Mouse (Mus musculus) retina, postnatal 1 day (tissue): ENCODE measurements at regions not wholly inside any gene's neighbourhood (a gene's known extent, or its start where the extent isn't known, plus 50 kb on each side); places are given as distances from the start of the nearest gene placed in this dataset.

Source experiments
- DNase-seq: peaks from one replicate; pipeline ENCODE4 v3.0.0-alpha.2; 2012

DNA sequence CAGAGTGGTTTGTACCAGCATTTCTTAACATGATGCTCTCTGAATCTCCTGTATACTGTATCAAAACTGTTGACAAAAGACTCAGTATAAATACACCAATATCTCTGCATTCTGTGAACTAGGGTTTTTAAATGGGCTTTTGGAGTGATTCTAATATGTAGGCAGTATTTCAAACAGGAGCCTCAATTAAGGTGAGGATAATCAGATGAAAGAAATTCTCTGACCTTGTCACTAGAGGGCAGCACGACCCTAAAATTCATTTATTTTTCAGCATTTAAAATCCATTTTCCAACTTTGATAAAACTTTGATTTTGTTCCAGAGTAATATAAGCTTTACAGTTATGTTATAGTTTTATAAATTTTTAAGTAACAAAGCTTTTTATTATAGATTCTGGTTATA is 114.5 kb downstream of the Rfx6 start:
- DNase-seq, result peak; percentile 30

DNA sequence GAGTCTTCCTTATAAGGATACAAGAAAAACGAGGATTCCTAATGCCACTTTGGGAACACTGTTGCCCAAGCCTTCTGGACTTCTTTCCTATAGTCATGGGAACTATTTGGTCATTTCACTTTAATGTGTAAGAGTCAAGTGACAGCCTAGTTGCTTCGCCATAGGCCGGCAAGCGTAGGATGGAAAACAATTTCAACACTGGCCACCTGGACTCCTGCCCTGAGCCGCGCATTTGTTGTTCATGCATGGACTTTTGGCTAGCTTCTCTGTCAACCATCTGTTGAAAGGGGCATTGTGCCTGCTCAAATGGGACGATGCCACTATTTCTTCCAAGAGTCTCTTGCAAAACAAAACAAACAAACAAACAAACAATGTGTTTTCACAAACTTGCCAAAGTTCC is 116.3 kb downstream of the Rfx6 start:
- DNase-seq, result no peak

DNA sequence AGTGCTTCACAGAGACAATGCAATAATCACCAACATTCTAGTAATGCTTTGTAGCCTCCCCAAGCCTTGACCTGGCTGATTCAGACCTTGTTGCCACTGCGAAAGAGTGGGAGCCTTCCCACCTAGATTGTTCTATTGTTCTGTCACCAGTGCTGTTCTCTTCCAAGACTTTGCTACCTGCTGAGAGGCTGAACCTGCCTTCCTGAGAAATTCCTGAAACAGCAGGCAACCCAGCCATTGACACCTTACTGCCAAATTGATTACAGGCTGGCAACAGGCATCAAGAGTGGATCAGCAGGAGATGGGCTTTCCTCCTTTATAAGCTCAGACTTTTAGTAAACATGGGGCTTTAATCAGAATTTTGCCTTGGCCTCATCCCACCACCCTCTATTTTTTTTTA is 139.1 kb downstream of the Rfx6 start:
- no peak for DNase-seq

DNA sequence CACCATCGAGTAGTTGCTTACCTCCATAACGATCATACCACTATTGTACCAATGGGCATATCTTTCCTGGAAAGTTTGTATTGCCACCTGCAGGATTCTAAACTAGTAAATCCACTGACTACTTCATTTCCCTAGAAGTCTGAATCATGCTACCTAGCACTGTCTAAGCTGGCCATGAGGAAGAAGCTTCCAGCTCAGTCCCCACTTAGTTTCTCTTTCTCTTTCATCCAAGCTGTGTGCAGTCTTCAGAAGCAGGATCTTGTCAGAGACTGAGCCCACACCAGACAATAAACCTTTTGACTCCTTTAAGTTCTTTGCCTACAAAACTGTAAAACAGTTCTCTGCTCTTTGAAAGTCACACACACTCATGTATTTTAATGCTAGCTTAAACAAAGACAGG is 146.3 kb downstream of the Rfx6 start:
- DNase-seq, result no peak

DNA sequence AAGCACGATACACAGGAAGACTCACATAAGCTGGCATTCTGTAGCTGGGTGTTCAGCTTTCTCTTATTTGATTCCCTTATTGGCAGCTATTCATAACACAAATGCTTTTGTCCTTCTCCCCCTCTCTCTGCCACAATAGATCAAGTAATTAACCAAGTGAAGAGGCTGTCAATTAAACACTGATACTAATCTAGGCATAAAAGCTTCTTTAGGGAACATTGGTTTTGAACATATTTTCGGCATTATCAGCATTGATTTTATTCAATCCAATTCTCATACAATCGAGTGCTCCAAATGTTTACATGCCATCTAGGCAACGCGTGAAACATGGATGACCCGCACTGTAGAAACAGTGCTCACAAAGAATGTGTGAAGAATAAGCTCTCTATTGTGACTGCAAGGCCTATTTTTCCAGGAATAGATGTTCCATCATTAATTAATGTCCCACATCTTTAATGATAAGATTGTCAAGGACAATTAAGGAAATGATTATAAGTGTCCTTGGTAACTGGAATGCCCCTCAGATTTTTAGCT is 148.9 kb downstream of the Rfx6 start:
- DNase-seq, result peak; percentile 91

DNA sequence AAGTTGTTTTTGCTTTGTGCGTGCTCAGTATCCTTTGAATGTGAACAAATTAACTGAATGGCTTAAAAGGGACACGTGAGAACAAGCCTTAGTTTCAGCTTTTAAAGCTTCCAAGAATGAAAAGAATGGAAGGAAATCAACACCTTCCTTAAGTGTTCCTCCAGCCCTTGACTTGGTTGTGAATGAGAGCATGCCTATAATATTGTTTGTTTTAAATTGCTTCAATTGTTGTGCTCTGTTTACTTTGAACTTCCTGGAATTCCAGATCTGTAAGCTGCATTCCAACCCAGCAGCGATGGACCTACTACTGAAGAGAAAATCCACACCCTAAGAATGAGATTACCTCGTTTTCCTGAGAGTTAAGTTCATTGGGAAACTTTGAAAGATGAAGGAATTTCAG is 154.9 kb downstream of the Rfx6 start:
- DNase-seq, result no peak

DNA sequence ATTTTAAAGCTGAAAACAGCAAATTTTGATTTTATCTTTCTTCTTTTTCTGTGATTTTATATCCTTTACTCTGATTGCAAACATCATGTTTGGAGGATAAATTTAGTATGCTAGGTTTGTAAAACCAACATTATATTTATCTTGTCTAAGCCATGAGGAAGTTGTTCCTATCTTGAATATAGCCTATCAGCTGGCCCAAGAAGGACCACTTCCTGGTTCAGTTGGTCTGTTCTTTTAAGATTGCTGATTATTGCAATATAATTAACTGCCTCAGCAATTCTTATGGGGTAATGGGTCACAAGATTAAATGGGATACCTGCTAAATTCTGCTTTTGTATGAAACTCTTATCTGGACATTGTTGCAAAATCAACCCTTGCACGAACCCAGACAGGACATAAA is 165.5 kb downstream of the Rfx6 start:
- DNase-seq, result no peak

DNA sequence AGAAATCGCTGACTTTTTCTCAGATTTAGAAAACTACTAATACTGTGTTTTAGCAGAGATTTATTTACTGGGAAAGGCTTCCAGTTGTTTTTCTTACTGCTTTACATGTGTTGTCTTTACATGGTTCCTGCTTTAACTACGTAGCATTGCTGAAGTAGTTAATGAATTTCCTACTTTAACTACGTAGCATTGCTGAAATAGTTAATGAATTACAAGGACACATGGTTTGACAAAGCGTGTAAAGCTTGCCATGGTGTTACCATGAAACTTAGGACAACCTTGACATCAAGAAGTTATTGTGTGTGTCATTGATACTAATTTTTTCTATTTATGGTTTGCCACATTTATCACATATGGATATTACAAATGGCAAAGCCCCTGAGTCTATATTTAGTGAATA is 168.7 kb downstream of the Rfx6 start:
- no peak for DNase-seq

DNA sequence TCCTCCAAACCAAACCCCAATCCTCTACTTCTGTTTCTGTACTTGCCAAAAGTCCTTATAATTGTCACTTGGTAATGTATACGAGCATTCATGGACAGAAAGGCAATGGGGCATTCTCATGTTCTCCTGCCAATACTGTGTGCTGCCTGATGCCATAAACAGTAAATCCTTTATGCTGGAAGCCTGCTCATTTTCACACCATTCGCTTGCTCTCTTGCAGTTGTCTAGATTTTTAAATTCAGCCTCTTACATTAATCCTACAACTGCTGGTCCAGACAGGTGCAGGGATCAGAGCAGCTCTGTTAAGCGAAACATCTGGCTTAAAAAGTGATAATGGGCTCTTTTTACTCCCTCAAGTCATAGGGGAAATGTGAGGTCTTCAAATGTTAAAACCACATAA is 152.9 kb upstream of the Vgll2 start:
- no peak for DNase-seq

DNA sequence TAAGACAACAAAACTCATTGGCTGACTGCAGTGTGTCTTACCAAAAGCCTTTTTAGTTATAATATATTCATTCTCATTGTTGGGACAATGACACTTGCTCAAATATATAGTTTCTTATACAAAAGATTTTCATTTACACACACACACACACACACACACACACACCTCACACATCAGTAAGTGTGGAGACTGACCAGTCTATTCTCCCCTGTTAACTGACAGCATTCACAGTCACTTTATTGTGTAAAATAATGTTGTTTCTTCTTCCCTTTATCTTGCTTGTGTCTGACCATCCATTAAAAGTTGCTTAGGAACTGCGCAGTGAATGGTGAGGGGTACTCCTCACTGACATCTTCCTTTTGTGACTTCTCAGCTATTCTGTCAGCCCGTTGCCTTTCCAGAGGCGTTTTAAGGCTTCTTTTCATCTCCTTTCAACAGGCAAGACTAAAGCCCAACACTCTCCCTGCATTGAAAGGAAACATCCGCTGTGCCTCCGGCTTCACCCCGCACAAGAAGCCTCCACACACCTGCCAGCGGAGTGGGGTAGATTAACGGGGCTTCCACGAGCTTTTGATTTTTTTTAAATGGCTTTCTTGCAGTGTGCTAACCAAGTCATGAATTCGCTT is 111.1 kb upstream of the Vgll2 start:
- DNase-seq, result peak; percentile 2

DNA sequence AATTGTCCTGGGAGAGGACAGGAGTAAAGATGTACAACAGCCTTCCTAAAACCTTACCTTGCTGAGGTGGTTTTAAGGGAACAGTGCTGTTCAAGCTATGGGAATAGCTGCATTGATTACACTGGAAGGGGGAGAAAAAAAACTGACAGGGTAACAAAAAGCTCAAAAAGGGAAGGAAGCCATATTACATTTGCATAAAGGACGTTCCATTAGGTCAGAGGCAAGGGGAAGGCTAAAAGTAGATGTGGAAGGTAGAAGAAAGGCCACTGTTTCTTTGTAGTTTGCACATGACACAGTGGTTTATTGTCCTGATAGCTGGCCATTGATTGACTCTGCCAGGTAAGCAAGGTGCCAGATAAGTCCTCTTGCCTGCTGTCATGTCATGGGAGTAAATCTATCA is 110.2 kb upstream of the Vgll2 start:
- no peak for DNase-seq

DNA sequence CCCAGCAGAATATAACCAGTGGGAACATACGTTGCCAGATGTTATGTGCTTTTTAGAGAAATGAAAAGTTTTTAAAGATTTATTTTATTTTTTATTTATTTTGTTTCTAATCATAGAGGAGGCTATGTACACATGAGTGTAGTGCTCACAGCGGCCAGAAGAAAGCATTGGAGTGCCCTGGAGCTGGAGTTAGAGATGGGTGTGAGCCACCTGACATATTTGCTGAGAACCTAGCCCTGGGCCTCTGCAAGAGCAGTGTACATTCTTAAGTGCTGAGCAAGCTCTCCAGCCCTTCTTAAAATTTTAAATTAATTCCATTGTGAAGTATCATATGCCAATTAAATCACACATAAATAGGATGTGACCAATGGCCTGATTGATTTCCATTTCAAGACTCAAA is 95.7 kb upstream of the Vgll2 start:
- DNase-seq, result no peak

DNA sequence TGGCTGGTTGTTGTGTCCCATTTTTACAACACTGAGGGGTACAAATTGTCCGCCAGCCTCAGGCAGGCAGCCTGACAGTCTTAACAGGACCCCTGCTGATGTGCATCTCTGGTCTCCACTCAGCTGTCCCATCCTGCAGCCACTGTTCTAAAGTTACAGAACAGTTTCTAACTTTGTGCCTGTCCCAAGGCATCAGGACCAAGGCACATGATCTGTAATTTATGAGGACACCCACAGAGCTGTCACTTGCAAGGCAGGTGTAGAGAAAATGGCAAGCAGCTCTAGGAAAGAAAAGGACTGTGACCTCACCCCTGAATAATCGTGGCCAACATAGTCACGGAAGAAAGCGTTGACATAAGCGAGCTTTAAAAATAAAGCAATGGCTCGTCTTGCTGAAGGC is 93.0 kb upstream of the Vgll2 start:
- no peak for DNase-seq

DNA sequence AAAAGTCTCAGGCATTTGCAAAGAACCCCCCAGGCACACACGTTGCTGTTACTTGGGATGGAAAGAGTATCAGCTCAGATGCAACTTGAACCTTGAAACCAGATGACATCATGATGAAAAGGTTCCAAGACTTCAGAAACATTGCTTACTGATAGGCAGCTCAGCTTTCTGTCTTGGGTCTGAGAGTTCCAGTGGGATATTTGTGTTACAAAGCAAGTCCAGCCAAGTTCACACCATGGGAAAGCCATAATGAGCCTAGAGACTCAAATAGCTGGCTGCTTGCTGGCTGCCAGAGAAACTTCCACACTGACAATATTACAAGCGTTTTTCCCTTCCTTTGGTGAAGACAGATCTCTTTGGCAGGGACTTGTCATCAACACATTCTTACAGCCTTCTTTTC is 92.0 kb upstream of the Vgll2 start:
- DNase-seq, result no peak

DNA sequence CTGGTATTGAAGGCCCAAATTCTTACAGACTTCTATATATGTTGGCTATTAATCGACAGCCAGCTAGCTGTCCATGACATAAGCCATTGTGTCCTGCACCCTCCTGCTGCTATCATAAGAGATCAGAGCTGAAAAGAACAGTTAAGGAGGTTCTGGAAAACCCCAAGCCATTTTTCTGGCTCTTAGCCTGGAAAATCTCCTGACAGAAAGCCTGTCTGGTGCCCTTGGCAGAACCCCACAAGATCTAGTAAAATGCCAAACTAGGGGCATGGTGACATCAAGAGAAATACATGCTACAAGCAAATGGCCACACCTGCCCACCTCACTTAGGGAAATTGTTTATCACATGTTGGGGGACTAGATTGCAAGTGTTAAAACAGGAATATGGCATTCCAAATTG is 91.6 kb upstream of the Vgll2 start:
- DNase-seq, result no peak

DNA sequence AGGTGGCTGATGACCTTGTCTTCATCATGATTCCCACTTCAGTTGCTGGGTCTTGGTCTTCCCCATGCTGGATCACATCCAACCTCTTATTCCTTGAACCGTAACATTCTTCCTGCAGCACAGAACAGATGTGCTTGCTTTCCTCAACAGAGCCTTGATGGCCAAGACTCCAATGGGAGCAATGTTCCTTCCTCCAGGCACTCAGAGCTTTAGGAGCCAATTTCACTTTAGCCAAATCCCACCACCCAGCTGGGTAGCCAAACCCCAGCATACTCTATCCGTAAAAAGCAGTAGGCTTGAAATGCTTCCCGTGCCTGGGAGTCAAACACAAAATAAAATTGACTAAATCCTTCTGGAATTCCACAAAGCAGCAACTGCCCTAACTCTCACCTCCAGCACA is 86.8 kb upstream of the Vgll2 start:
- no peak for DNase-seq

DNA sequence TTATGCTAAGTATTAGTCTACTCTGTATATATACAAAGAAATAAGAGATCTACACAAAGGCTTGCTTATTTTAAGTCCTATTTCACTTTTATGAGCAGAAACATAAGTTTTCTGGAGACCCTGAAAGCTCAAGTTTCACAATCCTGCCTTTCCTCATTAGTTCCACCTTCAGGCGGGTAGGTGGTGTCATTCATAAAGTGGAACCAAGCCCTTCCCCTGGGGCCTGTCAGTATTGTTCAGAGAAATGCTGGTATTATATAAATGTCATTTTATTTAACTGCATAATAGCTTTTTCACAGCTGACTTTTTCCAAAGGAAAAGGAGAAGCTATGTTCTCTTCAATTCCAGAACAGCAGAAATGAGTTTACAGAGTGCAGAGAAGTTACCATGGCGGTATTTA is 81.1 kb upstream of the Vgll2 start:
- no peak for DNase-seq

DNA sequence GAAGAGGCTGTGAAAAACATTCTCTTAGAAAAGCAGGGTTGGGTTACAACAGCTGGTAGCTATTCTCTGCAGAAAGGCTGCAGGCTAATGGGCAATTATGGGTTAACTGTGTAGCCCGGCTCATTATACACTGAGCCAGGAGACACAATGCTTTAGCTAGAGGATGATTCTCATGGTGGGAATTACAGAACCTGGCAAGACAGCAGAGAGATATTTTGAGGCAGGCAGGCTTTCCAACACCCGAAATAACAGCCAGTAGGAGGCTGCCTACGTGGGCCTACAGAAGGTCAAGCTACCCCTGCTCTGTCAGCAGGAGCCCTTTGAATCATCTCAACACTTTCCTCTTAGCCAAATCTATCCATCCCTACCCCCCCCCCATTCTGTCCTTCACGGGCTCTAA is 76.6 kb upstream of the Vgll2 start:
- peak; percentile 4 for DNase-seq

DNA sequence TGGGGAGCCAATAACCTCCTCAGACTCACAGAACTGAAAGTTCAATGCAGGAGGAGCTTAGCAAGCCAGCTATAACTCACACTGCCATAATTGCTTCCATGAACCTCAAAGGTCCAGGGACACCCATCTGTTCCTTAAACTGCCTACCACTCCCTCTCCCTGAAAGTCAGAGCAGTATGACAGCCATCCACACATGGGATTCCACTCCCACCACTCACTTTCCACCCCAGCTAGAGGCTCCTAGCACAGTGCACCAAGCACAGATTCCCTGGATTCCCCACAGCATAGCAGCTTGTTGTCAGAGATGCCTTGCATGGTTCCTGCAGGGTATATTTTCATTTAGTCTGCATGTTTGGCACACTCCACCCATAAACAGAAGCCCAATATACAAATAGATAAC is 76.1 kb upstream of the Vgll2 start:
- DNase-seq, result no peak

DNA sequence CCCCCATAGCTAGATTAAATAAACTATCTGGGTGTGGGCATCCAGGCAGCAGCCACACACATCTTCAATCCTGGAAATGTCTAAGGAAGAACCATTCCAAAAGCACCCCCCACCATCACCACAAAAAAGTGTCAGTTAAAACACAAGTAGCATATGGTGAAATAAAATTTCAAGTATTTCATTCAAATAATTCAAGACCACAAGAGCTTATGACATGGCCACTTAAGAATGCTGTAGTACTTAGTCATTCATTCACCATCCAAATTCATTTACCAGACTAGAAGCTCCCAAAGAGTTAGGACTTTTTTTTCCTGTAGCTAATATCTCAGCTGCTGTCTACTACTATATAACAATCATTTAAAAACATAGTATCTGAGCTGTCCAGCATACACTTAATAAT is 75.4 kb upstream of the Vgll2 start:
- no peak for DNase-seq

DNA sequence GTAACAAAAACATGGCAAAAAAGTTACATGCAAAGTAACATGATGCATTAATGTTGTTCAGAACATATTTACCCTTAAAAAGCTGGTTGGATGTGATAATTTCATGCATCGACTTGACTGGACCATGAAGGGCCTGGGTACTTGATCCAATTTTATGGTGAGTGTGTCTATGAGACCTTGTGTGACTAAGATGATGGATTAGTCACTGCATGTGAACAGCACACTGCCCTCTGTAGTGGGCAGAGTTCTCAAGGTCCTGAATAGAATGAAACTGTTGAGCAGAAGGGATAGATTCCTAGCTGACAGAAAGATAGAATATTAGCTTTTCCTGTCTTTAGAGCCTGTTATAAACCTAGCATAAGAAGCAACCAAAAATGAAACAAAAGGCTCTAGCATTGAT is 72.3 kb upstream of the Vgll2 start:
- DNase-seq, result no peak

DNA sequence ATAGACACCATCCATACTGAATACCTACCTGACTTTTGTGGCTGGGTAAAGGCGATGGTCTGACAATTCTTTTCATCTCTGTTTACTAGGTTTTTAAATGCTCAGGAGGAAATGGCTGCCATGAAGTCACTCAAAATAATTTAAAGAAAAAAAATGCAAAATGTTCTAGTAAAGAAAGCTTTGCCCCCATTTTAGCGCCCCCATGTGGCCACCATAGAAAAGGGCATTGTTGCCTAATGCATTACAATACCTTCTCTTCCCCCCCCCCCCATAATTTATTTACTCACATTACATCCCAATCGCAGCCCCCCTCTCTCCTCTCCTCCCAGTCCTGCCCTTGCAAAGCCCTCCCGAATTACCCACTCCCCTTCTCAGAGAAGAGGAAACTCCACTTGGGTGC is 70.3 kb upstream of the Vgll2 start:
- no peak for DNase-seq

DNA sequence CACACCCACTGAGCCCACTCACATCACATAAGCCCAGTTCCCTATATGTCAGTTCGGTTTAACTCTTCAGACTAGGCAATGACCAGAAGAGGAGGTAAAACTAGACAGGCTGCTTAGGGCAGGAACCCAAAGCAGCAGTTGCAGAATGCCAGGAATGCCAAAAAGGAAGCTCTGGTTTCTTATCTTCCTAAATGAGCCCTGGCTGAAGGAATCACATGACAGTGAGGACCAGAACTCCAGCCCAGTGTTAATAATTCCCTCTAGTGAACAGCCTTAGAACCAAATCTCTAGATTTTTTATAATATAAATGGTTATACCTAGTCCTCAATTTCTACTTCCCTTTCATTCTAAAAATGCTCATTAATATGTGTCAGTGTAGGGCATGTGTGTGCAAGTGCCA is 65.8 kb upstream of the Vgll2 start:
- no peak for DNase-seq

DNA sequence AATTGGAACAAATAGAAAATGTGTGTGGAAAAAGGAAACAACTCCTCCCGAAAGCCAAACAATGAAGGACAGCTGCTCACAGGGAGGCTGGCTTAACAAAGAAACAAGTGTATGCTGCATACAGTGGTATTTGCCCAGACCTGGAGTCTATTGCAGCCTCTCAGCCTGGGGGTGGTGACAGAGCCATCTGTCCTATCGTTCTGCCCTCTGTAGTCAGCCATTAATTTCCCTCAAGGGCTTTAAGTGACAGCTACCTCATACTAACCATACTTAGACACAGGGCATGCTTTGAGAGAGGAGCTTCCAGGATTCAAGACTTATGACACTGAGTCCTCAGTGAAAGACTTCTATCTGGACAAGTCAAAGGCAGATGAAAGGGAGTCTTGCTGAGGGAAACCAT is 60.8 kb upstream of the Vgll2 start:
- peak; percentile 61 for DNase-seq

DNA sequence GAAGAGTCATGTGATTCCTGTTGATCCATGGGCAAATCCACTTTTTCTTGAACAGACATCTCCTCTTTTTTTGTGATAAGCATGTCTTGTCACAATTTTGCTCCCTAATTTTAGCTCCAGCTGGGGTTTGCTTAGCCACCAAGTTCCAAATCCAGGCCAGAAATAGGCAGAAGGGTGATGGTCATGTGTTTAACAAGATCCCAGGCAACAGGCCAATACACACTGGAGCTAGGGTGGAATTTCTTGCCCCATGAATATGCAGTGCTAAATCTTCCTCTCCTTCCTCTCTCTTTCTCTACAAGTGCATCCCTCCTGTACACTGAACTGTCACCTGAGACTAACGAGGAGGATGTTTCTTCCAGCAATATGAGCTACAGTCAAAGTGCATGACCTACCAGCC is 58.6 kb upstream of the Vgll2 start:
- no peak for DNase-seq

DNA sequence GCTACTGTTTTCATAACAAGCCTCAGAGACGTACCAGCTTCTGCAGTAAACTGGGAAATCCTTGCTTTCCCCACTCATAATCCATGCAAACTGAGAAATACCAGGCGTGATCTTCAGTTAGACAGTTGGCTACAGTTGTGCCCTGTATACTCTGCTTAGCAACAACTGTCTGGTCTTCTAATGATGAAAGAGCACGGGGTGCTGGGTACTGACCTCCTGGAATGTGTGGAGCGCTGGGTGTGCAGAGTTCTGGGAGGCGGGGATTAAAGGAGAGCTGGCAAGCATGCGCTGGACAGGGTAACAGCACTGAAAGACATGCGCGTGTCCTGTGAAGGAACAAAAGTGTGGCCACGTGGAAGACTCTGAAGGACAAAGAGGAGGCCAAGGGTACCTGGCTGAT is 52.2 kb upstream of the Vgll2 start:
- no peak for DNase-seq
